Mouse (Mus musculus): Measurements from ENCODE around the gene Cxadr.

GRCm38 (mm10) chr16:78305606-78306100, 4.4 kb downstream of the Cxadr start:
- TF ChIP-seq POLR2A (IDR thresholded peaks at IDR 0.05; ENCODE audit: borderline replicate concordance, control insufficient read depth, low read depth, low read length) (no peak), CTCF (IDR thresholded peaks at IDR 0.05; ENCODE audit: control insufficient read depth, insufficient read depth, low read length) (no peak)
